Mouse (Mus musculus): ENCODE data around the gene Scfd2. TPM values are rescaled to one million over a fixed set of nuclear protein-coding genes. Genes with fewer than 3 reads are reported as not detected.
A peak's percentile ranks its signal among the peaks of the same experiment; 100 is the strongest.

The Scfd2 gene
- polyA plus RNA-seq, 1 experiment from 2014 or later: 14.6 TPM

DNA sequence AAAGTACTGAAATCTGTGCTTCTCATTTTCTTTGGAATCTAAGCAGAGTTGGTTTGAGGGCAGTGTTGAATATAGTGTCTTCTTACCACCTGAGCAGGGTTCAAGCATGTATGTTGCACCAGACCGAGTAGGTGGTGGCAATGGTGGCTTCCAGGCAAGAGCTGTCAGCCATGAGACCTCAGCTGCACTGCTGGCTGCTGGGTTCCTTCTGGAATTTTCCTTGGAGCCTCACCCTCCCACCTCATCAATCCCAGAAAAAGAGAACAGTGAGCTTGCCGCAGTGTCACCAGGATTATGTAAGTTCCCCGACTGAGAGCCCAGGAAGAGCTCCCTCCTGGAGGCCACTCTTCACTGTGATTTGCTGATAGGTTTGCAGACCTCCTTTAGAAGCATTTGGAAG, 324.4 kb downstream of the Scfd2 start:
- Histone ChIP-seq H3K27ac (replicated peaks) (no peak overlapping the region), H3K4me3 (no peak overlapping the region), H3K36me3 (no peaks in the 10 kb centered on the region), H3K9me3 (replicated peaks) (peaks cover 4% of the 10 kb centered on the region; the same call in 1 of the 2 replicates), H3K4me1 (peaks cover 17% of the 10 kb centered on the region), H3K27me3 (ENCODE audit: low read depth, poor library complexity, severe bottlenecking) (0 out of 2 replicates have a peak, but pooled peaks cover 1% of the 10 kb centered on the region)
- 83% methylated on average over 3 of the region's 3 CpGs for WGBS
- no peak for DNase-seq (ENCODE audit: low spot score)

DNA sequence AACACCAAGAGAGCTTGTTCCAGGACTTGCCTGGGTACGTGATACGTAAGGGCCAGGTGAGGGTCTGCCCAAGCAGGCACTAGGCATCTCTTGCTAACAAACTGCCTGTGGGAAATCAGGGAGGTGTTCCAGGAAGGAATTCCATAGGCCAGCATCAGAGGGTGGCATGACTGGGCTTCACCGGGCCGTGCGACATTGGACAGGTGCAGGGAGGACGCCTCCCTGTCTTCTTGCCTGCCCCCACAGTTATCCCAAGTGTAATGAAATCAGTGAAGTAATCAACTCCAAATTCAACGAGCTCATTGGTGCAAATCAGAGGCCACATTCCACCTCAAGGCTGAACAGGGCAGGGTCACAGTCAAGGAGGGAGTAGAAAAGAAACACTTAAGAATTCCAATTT, 324.9 kb downstream of the Scfd2 start:
- peaks cover 21% of the 10 kb centered on the region for H3K4me1 ChIP-seq

DNA sequence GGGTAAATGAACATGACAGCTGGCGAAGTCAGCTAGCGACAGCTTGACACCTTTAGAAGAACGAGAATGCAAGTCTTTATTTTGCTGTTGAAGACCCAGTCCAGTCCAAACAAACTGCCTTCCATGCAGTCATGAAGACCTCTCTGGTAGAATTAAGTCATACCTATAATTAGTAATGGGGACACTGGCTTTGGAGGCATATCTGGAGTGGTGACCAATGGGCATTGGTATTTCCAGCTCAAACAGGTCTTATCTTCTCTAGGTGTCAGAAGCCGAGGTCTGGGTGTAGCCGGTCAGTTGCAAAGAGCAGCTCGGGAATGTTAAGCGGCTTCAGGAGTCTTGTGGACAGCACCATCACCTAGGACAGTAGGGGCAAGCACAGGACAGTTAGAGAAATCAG, 325.5 kb downstream of the Scfd2 start:
- Histone ChIP-seq H3K27ac (replicated peaks) (no peak overlapping the region), H3K27me3 (ENCODE audit: low read depth, poor library complexity, severe bottlenecking) (no peaks in the 10 kb centered on the region), H3K9me3 (replicated peaks) (peaks cover 4% of the 10 kb centered on the region; the same call in 1 of the 2 replicates), H3K4me3 (no peak overlapping the region), H3K36me3 (no peaks in the 10 kb centered on the region), H3K4me1 (peaks cover 21% of the 10 kb centered on the region)
- no peak for DNase-seq (ENCODE audit: low spot score)
- WGBS: 90% methylated on average over 7 of the region's 7 CpGs

More for the DNA sequence above, 324.9 kb downstream of the Scfd2 start:
- Histone ChIP-seq H3K4me3 (no peak overlapping the region), H3K36me3 (no peaks in the 10 kb centered on the region), H3K27me3 (ENCODE audit: low read depth, poor library complexity, severe bottlenecking) (no peaks in the 10 kb centered on the region), H3K9me3 (replicated peaks) (peaks cover 4% of the 10 kb centered on the region; the same call in 1 of the 2 replicates), H3K27ac (replicated peaks) (no peak overlapping the region)
- no peak for DNase-seq (ENCODE audit: low spot score)
- WGBS: 88% methylated on average over 7 of the region's 7 CpGs

DNA sequence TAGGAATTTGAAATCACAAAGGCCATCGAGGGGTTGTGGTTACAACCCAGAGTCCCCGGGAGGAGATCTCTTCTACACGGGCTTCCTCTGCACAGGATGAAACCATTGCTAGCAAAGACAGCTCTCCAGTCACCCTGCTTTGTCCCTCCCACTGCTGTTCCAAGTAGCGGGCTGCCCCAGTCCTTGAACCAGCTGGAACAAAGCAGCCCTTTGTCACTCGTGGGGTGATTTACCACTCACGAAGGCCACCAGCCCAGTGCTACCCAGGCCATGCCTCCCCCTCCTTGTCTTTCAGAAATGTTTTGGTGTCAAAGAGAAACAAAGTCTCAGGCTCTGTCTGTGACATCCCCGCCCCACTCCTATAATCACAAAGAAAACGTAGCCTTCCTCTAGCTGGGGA, 326.1 kb downstream of the Scfd2 start:
- Histone ChIP-seq H3K27ac (replicated peaks) (no peak overlapping the region), H3K4me3 (no peak overlapping the region), H3K27me3 (ENCODE audit: low read depth, poor library complexity, severe bottlenecking) (no peaks in the 10 kb centered on the region), H3K9me3 (replicated peaks) (peaks cover 4% of the 10 kb centered on the region; the same call in 1 of the 2 replicates), H3K36me3 (peaks cover 2% of the 10 kb centered on the region; the same call in 1 of the 2 replicates), H3K4me1 (peaks cover 20% of the 10 kb centered on the region)
- no peak for DNase-seq (ENCODE audit: low spot score)
- WGBS: 53% methylated on average over 8 of the region's 8 CpGs

DNA sequence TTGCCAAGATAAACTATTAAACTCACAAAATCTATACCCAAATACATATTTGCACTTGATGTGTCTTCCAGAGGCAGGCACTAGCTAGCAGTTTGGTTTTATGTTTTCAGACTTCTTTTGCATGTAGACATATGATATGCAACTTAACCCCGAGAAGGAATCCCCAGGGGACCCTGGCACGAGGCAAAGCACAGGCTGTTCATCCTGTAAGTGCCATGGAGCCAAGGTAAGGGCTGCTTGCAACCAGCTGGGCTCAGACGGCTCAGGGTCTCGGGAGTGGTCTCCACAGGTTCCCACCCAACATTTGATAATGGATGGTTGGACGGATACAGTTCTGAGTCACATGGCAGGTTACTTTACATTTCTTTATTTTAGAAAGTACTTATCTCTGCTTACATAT, 327.1 kb downstream of the Scfd2 start:
- Histone ChIP-seq H3K27me3 (ENCODE audit: low read depth, poor library complexity, severe bottlenecking) (no peaks in the 10 kb centered on the region), H3K36me3 (peaks cover 13% of the 10 kb centered on the region), H3K27ac (replicated peaks) (no peak overlapping the region), H3K9me3 (replicated peaks) (peaks cover 4% of the 10 kb centered on the region; the same call in 1 of the 2 replicates), H3K4me1 (peaks cover 18% of the 10 kb centered on the region), H3K4me3 (no peak overlapping the region)
- WGBS: 88% methylated on average over 5 of the region's 5 CpGs
- no peak for DNase-seq (ENCODE audit: low spot score)

DNA sequence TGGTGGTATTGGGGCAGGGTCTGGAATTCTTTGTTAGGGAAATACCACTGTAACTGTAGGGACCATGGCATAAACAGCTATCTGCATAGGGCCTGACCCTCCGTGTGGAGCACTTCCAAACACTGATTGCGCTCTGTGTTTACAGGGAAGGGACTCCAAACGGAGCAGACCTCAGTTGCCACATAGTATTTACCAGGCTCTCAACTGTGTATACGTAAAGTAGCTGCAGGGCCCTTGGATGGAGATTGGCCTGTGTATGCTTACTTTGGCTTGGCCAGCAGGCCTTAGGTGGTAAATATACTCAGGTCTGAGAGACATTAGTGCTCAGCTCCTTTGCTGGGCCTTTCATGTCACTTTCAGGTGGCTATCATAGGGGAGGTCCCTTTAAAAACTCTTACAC, 329.0 kb downstream of the Scfd2 start:
- Histone ChIP-seq H3K27ac (replicated peaks) (no peak overlapping the region), H3K4me3 (no peak overlapping the region), H3K27me3 (ENCODE audit: low read depth, poor library complexity, severe bottlenecking) (no peaks in the 10 kb centered on the region), H3K9me3 (replicated peaks) (peaks cover 4% of the 10 kb centered on the region; the same call in 1 of the 2 replicates), H3K4me1 (peaks cover 30% of the 10 kb centered on the region), H3K36me3 (peaks cover 32% of the 10 kb centered on the region)
- 95% methylated on average over 4 of the region's 4 CpGs for WGBS
- DNase-seq (ENCODE audit: low spot score): no peak

DNA sequence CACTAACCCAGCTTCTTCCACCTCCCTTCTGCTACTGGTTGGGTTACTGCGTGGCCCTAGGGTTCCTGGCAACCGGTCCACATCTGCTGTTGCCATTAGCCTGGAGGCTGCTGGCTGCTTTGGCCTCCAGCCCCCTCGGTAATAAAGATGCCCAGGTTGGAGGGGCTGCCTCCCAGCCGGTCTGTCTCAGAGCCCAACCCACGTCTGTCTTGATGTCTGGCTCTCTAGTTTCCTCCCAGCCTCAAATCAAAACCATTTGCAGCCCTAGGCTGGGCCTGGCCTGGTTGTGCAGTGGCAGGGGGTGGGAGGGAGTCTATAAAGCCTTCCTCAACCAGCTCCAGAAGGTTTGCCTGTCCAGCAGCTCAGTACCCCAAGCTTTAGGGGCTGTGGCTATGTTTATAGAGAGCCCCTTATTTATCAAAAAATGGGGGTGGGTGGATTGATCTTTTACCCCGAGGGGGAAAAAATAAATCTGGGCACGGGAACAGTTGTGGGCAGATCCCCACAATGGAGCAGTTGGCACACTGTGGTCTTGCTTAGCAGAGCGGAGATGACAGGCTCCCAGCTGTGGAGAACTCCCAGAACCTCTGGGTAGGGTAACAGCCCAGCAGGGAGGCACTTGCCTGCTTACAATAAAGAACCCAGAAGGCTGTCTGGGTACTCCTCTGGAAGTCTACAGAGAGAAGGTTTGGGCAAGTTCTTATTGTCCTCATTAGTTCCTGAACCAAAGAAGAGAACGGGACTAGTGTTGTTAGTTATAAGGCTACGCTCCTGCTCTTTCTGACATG, 329.8 kb downstream of the Scfd2 start:
- Histone ChIP-seq H3K4me1 (peaks cover 37% of the 10 kb centered on the region), H3K36me3 (peaks cover 39% of the 10 kb centered on the region), H3K9me3 (replicated peaks) (peaks cover 4% of the 10 kb centered on the region; the same call in 1 of the 2 replicates), H3K27ac (replicated peaks) (peak overlapping the region; percentile 33; the same call in 1 of the 2 replicates), H3K27me3 (ENCODE audit: low read depth, poor library complexity, severe bottlenecking) (no peaks in the 10 kb centered on the region), H3K4me3 (no peak overlapping the region)
- 67% methylated on average over 10 of the region's 10 CpGs for whole genome bisulfite sequencing
- DNase-seq (ENCODE audit: low spot score): no peak

DNA sequence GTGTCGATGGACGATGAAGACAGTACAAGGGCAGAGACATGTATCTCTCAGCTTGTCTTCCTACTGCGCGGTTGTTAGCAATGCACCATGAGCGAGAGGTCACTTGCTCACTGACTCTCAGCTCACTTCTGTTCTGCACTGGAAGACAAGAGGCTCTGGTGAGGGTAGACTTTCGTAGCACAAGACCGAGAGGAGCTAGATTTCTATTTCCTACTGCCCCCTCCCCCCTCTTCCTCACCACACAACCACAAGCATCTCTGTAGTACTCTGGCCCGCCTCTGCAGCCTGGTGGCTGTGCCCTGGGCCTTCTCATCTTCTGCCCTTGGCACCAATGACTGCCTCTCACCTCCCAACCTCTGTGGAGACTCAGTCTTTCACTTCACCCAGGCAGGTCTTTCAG, 331.1 kb downstream of the Scfd2 start:
- Histone ChIP-seq H3K27ac (replicated peaks) (no peak overlapping the region), H3K4me1 (peaks cover 47% of the 10 kb centered on the region), H3K36me3 (peaks cover 39% of the 10 kb centered on the region), H3K9me3 (replicated peaks) (peaks cover 4% of the 10 kb centered on the region; the same call in 1 of the 2 replicates), H3K4me3 (no peak overlapping the region), H3K27me3 (ENCODE audit: low read depth, poor library complexity, severe bottlenecking) (no peaks in the 10 kb centered on the region)
- 89% methylated on average over 8 of the region's 8 CpGs for WGBS
- no peak for DNase-seq (ENCODE audit: low spot score)

DNA sequence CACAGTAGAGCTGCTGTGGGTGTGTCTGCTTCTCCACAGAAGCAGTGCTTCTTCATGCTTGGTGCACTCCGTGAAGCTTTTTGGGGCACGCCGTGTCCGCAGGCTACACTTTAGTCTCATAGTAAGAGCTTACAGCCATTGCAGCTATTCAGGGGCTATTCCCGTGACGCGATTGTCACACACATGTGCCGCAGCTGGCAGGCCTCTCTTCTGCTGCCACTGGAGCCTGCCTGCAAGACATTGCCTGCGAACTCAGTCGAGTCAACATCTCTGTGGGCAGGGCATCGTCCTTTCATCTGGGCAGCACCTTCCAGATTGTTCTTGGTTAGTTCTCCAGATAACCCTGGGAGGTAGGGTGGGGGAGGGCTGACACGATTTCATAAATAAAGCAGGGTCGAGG, 331.8 kb downstream of the Scfd2 start:
- 90% methylated on average over 13 of the region's 13 CpGs for WGBS
- Histone ChIP-seq H3K27me3 (ENCODE audit: low read depth, poor library complexity, severe bottlenecking) (no peaks in the 10 kb centered on the region), H3K9me3 (replicated peaks) (peaks cover 4% of the 10 kb centered on the region; the same call in 1 of the 2 replicates), H3K27ac (replicated peaks) (no peak overlapping the region), H3K36me3 (peaks cover 39% of the 10 kb centered on the region), H3K4me1 (peaks cover 49% of the 10 kb centered on the region), H3K4me3 (no peak overlapping the region)
- no peak for DNase-seq (ENCODE audit: low spot score)

DNA sequence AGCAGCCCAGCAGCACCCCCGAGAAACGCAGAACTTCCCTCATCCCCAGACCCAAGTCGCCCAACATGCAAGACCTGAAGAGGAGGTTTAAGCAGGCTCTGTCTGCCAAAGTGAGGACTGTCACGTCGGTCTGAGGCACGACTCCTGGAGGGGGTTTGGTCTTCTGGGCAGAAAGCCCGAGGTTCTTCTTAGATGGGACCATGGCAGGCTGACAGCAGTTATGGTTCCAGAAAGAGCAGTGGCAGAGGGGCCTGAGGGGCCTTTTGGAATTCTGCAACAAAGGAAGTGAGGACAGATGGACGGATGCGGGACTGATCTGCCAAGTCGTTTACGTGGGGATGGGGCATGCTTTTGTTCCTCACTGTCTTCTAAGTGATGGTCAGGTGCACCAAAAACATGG, 333.1 kb downstream of the Scfd2 start:
- peaks cover 13% of the 10 kb centered on the region for H3K27me3 ChIP-seq (ENCODE audit: low read depth, poor library complexity, severe bottlenecking)
- peaks cover 62% of the 10 kb centered on the region for H3K4me1 ChIP-seq
- H3K27ac ChIP-seq (replicated peaks): no peak overlapping the region
- no peak overlapping the region for H3K4me3 ChIP-seq
- DNase-seq (ENCODE audit: low spot score): no peak
- 89% methylated on average over 11 of the region's 11 CpGs for WGBS
- H3K9me3 ChIP-seq (replicated peaks): peaks cover 4% of the 10 kb centered on the region; the same call in 1 of the 2 replicates
- peaks cover 39% of the 10 kb centered on the region for H3K36me3 ChIP-seq

DNA sequence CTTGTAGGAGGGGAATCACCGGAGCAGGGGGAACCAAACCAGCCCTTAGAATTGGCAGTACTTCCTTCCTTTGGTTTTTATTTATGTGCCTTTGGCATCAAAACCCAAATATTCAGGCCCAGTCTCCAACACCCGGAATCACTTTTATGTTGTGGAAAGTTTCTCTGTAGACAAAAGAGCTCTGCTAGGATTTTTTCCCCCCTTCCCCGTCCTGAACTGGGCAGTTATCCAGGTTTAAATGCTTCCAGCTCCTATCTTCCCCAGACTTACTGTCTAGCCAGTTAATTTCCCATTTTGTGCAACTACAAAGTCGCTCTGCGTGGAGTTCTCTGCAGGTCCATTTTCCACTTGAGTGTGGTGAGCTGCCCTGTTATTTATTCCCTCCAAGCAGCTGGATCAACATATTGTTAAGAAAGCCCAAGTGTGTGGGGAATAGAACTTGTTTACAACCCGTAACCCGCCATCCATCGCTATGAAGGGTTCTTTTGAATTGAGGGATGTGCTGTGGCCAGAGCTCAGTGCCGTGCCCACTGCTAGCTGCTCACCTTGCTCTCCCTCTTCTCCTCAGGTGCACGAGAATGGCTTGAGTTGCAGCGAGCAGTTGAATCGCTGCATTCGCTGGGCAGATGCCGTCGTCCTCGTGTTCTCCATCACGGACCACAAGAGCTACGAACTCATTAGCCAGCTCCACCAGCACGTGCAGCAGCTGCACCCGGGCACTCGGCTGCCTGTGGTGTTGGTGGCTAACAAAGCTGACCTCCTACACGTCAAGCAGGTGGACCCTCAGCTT, 333.8 kb downstream of the Scfd2 start:
- no peak for DNase-seq (ENCODE audit: low spot score)
- H3K27me3 ChIP-seq (ENCODE audit: low read depth, poor library complexity, severe bottlenecking): peaks cover 20% of the 10 kb centered on the region
- peaks cover 39% of the 10 kb centered on the region for H3K36me3 ChIP-seq
- WGBS: 91% methylated on average over 22 of the region's 22 CpGs
- H3K4me1 ChIP-seq: peaks cover 65% of the 10 kb centered on the region
- H3K27ac ChIP-seq (replicated peaks): no peak overlapping the region
- H3K4me3 ChIP-seq: peak overlapping the region; percentile 11; the same call in 1 of the 2 replicates
- no peaks in the 10 kb centered on the region for H3K9me3 ChIP-seq (replicated peaks)

DNA sequence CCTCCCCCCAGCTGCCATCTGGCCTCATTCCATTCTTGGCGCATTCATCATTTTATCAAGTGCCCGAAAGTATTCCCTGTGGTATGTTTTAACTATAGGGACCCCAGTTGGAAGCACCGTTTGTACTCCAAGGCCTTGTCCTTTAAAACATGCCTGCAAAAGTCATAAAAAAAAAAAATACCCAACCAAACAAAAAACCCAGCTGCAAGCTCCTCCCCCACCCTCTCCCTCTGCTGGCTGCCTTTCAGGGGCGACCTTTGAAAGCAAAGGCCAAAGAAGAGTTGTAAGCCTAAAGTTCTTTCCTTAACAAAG, 335.3 kb downstream of the Scfd2 start:
- no peak for DNase-seq (ENCODE audit: low spot score)
- no peaks in the 10 kb centered on the region for H3K9me3 ChIP-seq (replicated peaks)
- H3K27me3 ChIP-seq (ENCODE audit: low read depth, poor library complexity, severe bottlenecking): peaks cover 35% of the 10 kb centered on the region
- H3K36me3 ChIP-seq: peaks cover 39% of the 10 kb centered on the region
- peak overlapping the region; percentile 91 for H3K27ac ChIP-seq (replicated peaks)
- peaks cover 57% of the 10 kb centered on the region for H3K4me1 ChIP-seq
- peak overlapping the region; percentile 91 for H3K4me3 ChIP-seq
- WGBS: 0% methylated on average over 4 of the region's 4 CpGs

Measured in midbrain, embryonic 10.5 days (tissue).